Mouse (Mus musculus): ENCODE measurements around the gene Ethe1.

The Ethe1 gene

DNA sequence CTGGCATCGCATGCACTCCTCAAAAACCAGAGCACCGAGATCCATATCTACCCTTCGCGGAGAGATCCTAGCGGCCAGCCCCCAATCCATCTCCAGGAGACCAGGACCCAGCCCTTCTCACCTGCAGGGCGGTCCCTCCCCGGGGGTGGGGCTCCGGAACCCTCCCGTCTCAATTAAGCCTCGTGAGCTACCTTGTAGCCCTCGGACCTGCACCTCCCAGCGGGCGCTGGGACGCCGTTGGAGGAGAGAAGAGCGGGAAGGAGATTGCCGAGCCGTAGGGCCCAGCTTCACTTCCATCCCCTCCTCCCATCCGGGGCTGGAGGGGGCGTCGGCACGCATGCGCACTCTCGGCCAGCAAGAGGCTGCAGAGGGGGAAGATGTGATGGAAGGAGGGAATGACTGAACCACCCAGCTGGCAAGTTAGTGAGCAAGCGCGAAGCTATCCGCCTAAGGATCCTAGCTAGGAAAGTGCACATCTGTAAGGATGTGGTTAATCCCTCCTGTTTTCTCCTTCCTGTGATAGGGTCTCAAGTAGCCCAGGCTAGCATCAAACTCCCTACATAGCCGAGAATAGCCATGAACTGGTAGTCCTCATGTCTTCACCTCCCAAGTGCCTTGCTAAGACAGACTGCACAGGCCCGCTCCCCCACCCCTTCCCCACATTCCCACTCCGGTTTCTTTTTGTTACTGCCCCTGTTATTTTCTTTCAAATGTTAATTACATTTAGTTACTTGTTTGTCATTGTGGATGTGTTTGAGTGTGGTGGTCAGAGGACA, at the start of gene Ethe1, which contains the start of gene Zfp575:
Gene Ethe1 (plus strand): TSS at position 214 of the 776 bp plus-strand sequence.
Gene Zfp575 (minus strand): TSS at position 312 of the 776 bp plus-strand sequence.
- DNase-seq (ENCODE audit: low spot score in 2 of 2): peak; percentile 74 to 75

DNA sequence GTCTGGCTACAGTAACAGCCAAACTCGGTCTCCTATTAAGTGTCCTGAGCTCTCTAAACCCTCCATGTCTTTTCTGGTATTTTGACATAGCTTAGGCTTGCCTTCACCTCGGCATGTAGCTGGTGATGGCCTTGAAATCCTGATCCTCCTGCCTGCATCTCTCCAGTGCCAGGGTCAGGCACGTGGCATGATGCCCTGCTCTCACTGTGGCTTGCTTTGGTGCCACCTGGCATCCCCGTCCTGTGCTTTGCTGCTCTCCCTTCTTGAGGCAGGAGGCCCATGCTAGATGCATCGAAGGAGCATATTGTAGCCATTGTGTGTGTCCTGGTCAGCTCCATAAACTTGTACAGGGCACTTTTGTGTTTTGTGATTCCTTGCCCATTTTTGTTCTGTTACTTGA, 49.8 kb upstream of the Ethe1 start:
- DNase-seq (ENCODE audit: low spot score in 2 of 2): no peak

DNA sequence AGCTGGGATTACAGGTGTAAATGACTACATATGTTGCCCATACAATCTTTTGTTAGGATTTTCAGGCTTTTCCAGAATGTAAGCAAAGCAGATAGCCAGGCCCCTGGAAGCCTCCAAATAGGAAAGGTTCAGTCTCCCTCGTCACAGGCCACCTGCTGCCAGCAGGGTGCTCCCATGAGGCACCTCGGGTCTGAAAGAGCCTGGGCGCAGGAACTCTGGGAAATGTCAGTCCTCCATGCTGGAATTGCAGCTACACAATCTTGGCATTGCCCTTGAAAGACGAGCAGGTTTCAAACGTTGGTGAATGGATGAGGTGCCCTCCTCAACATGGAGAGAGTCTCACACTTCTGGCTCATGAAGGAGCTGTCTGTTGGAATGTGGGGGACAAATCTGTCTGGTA, 49.2 kb upstream of the Ethe1 start:
- DNase-seq (ENCODE audit: low spot score in 2 of 2): no peak

DNA sequence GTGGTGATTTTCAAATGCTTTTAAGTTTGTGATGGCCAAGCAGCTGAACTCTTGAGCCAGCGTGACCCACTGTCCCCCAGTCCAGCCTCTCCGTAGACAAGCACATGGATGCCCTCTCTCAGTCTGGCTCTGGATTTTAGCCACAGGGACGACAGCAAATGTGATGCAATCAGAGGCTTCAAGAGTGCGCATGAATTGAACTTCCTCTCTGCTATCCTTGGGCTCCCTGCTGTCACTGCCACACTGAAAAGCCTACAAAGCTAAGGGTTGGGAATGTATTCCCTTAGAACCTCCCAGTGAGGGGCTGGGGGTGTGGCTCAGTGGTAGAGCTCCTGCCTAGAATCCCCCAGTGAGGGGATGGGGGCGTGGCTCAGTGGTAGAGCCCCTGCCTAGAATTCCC, 48.6 kb upstream of the Ethe1 start:
- DNase-seq (ENCODE audit: low spot score in 2 of 2): no peak

DNA sequence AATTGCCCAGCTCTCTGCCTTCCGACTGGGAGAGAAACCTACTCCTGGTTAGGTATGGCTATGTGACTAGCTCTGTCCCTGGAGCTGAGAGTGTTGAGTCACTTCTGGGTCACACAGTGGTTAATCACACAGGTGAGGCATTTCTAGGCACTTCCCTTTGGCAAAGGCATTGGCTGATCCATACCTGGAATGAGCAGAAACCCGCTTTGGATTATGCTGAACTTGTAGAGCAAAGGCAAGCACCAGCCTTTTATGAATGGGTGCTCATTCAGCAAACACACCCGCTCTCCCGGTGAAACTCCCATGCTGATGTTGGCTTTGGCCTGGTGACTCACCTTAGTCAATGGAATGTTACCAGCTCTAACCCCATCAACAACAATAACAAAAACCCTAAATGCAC, 47.7 kb upstream of the Ethe1 start:
- DNase-seq (ENCODE audit: low spot score in 2 of 2): no peak

DNA sequence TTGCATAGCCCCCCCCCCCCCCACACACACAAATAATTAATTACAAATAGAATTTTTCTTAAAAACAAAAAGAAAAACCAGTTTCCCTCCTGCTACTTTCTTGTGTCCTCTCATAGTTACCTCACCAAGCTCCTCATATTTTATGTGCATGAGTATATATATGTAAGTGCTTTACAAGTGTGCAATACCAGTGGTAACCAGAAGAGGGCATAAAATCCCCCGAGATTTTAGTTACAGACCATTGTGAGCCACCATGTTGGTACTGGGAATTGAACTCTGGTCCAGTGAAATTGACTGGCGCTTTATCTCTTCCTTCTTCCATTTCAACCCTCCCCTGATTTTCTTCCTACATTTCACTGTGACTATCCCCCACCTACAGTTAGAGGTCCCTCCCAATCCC, 42.8 kb upstream of the Ethe1 start:
- no peak for DNase-seq (ENCODE audit: low spot score in 2 of 2)

DNA sequence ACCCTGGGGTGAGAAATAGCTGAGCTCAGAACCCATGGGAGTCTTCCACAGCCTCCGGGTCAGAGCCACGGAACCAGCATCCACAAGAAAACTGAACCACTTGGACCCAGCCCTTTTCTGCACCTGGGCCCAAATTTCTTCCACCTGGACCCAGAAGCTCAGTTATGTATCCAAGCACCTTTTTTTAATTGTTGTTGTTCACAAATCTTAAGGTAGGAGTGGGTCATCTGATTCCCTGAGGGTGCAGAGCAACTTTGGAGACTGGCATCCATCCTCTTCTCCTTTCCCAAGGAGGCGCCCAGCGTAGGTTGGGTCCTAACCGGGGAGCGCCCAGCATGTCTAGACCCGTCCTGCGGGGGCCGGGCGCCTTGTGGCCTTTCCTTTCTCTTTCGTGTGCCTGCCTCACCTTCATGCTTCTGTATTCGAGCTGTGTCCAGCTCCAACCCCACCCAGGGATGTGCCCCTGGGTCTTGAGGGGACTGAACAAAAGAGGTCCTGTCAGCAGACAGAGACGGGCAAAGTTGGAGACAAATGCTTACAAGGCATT, 41.2 kb upstream of the Ethe1 start, which contains the start of the genes Pinlyp and Xrcc1:
Gene Pinlyp (minus strand): TSS at position 51 of the 547 bp plus-strand sequence.
Gene Xrcc1 (plus strand): TSS at position 222 of the 547 bp plus-strand sequence.
- no peak for DNase-seq (ENCODE audit: low spot score in 2 of 2)

DNA sequence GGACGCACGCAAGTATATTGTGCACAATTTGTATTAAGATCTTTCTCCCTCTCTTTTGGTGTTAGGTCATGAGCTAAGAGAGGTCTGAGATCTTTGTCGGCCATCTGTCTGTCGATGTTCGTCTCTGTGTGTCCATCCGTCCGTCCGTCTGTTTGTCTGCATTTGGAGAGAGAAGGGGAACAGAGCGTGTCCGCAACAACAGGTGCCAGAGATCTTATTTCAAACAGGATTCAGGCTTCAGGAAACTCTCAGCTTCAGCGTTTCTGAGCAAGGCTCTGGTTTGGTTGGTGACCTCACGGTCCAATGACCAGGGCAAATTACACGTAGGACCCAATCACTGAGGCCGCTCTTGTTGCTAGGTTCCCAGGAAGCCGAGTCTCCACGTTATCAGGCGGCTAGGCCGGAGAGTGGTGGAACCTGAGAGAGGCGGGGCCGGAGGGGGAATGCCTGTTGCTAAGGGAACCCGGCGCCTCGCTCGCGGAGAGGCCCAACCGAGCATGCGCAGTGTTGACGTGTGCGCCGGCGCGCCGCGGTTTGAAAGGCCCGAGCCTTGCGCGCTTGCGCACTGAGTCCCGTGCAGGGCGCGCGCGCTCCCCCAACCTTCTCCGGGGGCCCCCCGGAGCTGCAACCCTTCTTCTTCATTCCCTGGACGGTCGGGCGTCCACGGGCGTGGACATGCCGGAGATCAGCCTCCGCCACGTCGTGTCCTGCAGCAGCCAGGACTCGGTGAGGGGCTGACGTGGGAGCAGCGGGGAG, 40.5 kb upstream of the Ethe1 start:
- DNase-seq (ENCODE audit: low spot score in 2 of 2): peak; percentile 99

DNA sequence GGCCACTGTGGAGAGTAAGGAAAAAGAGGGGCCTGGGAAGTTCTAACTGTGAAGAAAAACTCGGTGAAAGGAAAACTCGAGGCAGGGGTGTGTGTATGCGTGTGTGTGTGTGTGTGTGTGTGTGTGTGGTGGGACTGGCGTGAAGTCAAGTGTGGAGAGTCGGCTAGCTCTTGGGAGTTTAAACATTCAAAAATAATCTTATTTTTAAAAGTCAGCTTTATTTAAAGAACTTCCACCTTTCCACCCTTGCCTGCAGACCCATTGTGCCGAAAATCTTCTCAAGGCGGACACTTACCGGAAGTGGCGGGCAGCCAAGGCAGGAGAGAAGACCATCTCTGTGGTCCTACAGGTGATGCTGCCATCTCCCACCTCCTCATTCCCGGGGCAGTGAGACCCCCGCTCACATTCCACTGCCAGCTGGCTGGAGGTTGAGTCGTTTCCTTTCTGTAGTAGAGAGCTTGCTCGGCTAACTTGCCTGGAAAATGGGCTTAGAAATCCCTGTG, 39.8 kb upstream of the Ethe1 start:
- DNase-seq (ENCODE audit: low spot score in 2 of 2): no peak

DNA sequence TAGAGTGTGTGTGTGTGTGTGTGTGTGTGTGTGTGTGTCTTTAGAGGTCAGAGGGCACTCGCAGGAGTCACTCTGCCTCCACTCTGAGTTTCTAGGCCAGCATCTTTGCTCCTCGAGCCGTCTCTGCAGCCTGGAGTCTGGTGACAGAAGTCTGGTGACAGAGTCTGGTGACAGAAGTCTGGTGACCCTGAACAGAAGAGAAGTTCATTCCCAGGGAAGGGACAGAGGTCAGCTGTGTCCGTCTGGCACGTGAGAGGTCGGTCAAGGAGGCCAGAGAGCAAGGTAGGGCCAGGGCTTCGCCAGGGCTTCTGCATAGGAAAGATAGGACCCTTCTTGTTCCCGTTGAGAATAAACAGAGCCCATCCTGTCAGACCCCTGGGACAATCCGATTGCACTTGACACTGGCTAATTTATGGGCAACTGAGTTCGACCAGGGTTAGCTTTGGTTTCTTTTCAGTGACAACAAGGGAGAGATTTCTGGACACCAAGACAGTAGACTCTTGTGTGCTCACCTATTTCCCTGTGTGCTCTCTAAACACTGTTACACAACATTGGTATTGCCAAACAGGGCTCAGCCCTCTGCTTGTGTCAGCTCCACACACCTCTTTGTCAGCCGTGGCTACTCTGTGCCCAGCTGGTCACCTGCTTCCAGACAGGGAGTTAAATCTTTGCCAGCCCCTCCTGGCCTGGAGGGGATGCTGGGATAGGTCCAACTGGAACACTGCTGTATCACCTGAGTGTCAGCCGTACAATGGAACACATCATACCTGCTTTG, 35.2 kb upstream of the Ethe1 start:
- no peak for DNase-seq (ENCODE audit: low spot score in 2 of 2)

DNA sequence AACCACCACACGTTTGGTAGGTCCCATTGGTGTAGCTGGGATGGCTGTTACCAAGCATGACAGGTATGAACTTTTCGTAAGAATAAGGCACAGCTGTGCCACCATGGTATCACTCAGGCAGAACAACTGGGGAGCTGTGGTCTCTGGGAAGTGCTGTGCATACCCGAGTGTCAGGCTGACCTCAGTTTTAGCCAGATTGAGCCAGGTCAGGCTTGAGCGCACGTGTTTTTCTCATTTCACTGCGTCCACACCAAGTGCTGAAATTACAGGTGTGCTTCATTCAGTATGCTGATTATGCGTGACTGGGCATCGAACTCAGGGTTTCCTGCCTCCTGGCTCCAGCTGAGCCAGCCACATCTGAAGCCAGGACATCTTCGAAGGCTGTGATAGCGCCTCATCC, 31.6 kb upstream of the Ethe1 start:
- DNase-seq (ENCODE audit: low spot score in 2 of 2): no peak

DNA sequence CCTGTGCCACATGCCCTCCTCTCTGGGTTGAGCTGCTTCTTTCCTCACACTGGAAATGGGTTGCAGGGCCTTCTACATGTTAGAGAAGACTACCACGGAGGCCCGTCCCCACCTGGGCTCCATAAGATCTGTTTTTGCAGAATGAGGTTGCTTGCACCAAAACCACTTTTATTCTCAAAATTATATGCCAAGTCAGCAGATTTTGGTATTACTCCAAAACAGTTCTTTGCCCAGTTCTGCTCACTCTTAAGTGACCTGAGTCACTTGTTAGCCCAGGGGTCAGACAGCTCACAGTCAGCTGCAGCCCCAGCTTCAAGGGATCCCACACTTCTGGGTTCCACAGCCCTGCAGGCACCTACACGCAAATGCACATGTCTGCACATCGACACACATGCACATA, 25.9 kb upstream of the Ethe1 start:
- no peak for DNase-seq (ENCODE audit: low spot score in 2 of 2)

DNA sequence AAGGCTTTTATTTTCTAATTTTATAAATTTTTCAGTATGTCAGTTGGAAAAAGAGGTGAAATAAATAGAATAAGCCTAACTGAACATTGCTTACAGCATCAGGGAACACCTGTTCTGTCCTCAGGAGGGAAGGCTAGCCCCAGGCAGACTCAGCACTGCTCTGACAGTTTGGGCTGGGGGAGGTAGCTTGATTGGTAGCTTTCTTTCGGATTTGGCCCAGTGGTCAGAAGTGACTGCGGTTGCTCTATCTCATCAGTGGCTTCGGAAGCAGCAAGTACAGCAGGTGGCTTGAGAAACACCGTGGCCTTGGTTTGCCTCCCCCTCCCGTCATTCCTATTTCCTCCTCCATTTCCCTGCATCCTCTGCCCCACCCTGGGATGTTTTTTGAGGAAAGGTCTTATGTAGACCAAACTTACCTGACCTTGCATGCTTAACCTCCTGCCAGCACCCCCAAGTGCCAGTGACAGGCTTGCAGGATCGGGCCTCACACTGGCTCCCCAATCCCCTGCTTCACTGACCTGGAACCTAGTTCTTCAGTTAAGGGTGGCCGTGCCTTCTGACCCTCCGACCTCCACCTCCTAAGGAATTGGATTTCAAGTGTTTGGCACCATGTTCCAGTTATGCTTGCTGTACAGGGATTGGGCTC, 24.0 kb upstream of the Ethe1 start:
- DNase-seq (ENCODE audit: low spot score in 2 of 2): no peak

DNA sequence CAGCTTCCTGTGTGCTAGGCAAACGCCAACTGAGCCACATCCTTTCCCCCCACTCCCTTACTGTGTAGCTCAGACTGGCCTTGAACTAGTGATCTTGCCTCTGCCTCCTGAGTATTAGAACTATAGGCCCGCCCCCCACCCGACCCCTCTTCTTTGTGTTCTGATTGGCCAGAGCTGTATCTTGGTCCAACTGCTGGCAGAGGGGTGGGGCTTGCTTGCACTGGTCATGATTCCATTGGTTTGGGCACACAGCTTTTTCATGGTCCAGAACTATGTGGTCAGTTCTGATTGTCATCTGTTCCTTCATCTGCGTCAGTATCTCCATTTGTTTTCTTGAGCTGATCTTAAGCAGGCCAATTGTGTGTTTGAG, 23.5 kb upstream of the Ethe1 start:
- DNase-seq (ENCODE audit: low spot score in 2 of 2): no peak

DNA sequence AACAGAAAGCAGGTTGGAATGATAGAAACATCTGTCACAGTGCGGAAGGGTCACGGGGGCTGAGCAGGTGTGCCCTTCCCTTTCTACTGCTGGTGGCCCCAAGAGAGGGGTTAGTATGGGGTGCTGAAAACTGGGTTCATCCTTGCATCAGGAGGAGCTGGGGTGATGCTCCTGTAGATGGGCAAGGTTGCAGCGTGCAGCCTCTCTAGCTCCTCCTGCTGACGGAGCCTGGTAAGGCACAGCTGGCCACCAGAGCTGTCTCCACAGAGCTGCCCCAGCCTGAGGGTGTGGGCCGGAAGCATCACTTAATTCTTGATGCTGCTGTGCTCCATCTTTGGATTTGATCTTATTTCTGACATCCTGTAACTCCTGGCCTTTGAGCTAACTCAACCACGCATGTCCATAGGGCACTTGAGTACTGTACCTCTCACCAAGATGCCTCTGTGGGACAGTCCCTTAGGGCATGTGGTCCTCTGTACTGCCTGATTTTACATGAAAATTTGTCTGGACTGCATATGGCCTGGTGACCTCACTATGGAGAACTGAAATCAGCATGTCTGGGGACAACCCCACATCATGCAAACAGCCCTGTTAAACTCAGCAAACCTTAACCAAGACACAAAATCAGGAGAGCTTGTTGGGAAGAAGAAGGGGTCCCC, 22.6 kb upstream of the Ethe1 start:
- DNase-seq (ENCODE audit: low spot score in 2 of 2): peak in 1 of 2 experiments; percentile 35

DNA sequence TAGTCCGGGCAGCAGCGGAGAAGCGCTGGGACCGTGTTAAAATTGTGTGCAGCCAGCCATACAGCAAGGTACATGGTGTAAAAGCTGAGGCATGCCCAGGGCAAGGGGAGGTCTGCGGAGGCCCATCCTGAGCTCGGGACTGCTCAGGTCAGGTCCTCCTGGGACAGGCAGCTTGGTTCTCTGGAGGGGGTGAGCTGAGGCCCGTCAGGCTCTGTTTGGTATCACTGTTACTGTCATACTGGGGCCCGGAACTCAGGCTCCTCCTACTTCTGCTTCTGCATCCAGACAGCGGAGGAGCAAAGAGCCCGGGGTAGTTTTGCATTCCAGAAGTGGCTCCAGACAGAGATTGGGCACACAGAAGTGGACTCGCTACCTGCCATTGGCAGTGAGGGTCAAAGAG, 21.7 kb upstream of the Ethe1 start:
- no peak for DNase-seq (ENCODE audit: low spot score in 2 of 2)

DNA sequence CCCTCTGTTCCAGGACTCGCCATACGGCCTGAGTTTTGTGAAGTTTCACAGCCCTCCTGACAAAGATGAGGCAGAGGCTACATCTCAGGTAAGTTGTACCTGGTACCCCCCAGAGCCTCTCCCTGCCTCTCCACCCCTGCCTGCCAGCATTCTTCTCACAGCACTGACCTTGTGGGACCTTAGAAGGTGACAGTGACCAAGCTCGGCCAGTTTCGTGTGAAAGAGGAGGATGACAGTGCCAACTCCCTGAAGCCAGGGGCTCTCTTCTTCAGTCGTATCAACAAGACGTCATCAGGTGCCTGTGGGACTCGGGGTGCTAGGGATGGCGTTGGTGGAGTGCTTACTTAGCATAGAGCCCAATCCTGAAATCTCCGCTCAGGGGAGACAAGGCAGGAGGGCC, 21.1 kb upstream of the Ethe1 start:
- no peak for DNase-seq (ENCODE audit: low spot score in 2 of 2)

DNA sequence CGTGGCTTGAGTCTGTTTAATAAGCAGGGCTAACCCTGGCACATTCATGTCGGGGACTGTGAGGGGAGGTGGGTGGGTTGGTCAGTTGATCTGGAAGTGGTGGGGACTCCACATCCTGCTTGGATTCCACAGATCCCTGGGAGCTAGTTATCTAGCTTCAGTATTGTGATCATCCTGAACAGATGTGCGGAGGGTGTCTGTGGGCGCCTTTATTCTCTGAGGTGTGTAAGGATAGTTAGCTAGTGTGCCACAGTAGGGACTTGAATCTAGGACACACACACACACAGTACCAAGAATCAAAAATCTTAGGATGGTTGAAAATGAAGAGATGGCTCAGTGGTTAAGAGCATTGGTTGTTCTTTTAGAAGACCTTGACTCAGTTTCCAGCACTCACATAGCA, 18.8 kb upstream of the Ethe1 start:
- no peak for DNase-seq (ENCODE audit: low spot score in 2 of 2)

DNA sequence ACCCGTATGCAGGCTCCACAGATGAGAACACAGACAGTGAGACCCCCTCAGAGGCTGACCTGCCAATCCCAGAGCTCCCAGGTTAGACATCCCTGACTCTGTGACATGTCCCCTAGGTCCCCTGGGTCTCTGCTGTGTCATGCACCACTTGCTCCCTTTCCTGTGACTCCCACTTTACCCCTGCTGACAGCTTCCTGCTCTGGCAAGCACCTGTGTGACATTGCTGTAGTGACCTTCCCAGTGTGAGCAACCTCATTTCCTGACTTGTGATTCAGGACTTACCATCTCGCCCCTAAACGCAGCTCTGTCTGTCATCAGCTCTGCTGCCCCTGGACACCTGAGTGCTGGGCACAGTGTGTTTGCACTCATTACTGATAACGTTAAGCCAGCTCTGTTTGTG, 16.3 kb upstream of the Ethe1 start:
- no peak for DNase-seq (ENCODE audit: low spot score in 2 of 2)

DNA sequence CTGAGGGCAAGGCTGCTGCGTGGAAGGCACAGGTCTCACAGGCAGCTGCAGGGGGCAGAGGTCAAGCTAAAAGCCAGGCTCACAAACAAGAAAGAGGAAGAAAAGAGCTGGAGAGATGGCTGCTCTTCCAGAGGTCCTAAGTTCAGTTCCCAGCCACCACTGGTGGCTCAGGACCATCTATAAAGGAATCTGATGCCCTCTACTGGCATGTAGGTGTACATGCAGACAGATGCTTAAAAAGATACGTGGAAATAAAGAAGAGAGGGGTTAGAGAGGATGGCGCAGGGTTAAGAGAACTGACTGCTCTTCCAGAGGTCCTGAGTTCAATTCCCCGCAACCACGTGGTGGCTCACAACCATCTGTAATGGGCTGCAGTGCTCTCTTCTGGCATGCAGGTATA, 14.9 kb upstream of the Ethe1 start:
- no peak for DNase-seq (ENCODE audit: low spot score in 2 of 2)
